In the genomic region with DNA sequence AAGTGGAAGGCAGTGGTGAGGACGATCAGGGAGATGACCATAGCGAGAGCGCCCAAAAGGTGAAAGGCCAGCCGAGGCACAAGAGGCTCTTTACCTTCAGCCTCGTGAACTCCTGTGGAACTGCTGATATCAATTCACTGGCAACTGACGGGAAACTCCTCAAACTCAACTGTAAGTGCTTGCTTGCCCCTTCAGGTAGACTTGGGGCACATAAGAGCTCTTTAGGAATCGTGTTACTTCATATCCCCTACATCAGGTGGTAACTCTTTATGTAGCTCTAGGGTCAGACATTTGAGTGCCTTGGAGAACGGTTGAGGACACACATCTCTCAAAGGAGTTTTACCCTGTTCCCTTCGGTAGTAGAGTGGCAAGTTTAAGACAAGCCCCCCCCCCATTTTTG, we compare ENCODE assay signal across 27 mouse cellular contexts. TPM values are rescaled to one million over a fixed set of nuclear protein-coding genes. Genes with fewer than 3 reads are reported as not detected.
DNase-seq lines count a peak whose midpoint lies in the region; ATAC-seq and TF ChIP-seq lines count a peak whose summit lies in the region.
"Had no signal": no experiment of that assay in that cellular context is flagged by ENCODE, and none has a peak within 500 bp of the region (broad histone marks: within the 10 kb centered on the region; RNA-seq: fewer than 3 reads in every experiment).

No protein-coding gene starts in this region.

- H3K27ac ChIP-seq in midbrain, embryonic 10.5 days (replicated peaks), result no peak overlapping the region
- H3K27ac ChIP-seq in hindbrain, embryonic 12.5 days, result no peak overlapping the region
- H3K27ac ChIP-seq: embryonic facial prominence, embryonic 13.5 days; embryonic facial prominence, embryonic 15.5 days; forebrain, embryonic 10.5 days; forebrain, embryonic 12.5 days had no signal

- DNase-seq in lung, adult 2 months, result peak; percentile 26
- peak; percentile 42 for DNase-seq in lung, postnatal 10 days
- DNase-seq in lung, postnatal 25 days (ENCODE audit: low spot score), result peak; percentile 66
- peak; percentile 15 to 46 for DNase-seq in lung, postnatal 4 days
- no peak for DNase-seq in midbrain, embryonic 10.5 days (ENCODE audit: low spot score)
- DNase-seq in urinary bladder, adult 2 months (ENCODE audit: low spot score), result no peak
- DNase-seq in spleen, postnatal 14 days (ENCODE audit: low spot score in 2 of 2), result no peak
- DNase-seq: adrenal gland, adult 2 months; adrenal gland, postnatal 10 days; adrenal gland, postnatal 25 days; cerebellum, adult 11 months; cerebellum, adult 2 months; cerebellum, adult 9-10 months; cerebellum, postnatal 14 days; cerebellum, postnatal 36 days; embryo, embryonic 11 days had no signal

- no peaks in the 10 kb centered on the region for H3K4me1 ChIP-seq in lung, adult 2 months (ENCODE audit: control insufficient read depth, insufficient read depth, low read length)
- H3K4me1 ChIP-seq in midbrain, embryonic 10.5 days, result no peaks in the 10 kb centered on the region
- no peaks in the 10 kb centered on the region for H3K4me1 ChIP-seq in hindbrain, embryonic 12.5 days
- H3K4me1 ChIP-seq: embryonic facial prominence, embryonic 13.5 days; embryonic facial prominence, embryonic 15.5 days; forebrain, embryonic 10.5 days; forebrain, embryonic 12.5 days had no signal

- ATAC-seq in hindbrain, embryonic 12.5 days (ENCODE audit: low FRiP score), result no peak
- ATAC-seq: forebrain, embryonic 14.5 days; forebrain, embryonic 16.5 days had no signal

- H3K4me3 ChIP-seq in lung, adult 2 months (replicated peaks; ENCODE audit: extremely low read depth, low read depth, low read length), result no peak overlapping the region
- no peak overlapping the region for H3K4me3 ChIP-seq in midbrain, embryonic 10.5 days
- H3K4me3 ChIP-seq in hindbrain, embryonic 12.5 days, result no peak overlapping the region
- H3K4me3 ChIP-seq: embryonic facial prominence, embryonic 13.5 days; embryonic facial prominence, embryonic 15.5 days; erythroblast, embryonic 14.5 days; forebrain, embryonic 10.5 days; forebrain, embryonic 12.5 days had no signal

- H3K27me3 ChIP-seq in midbrain, embryonic 10.5 days (ENCODE audit: low read depth, poor library complexity, severe bottlenecking), result no peaks in the 10 kb centered on the region
- H3K27me3 ChIP-seq in hindbrain, embryonic 12.5 days, result no peaks in the 10 kb centered on the region
- H3K27me3 ChIP-seq: embryonic facial prominence, embryonic 13.5 days; embryonic facial prominence, embryonic 15.5 days; forebrain, embryonic 12.5 days had no signal

- H3K36me3 ChIP-seq in midbrain, embryonic 10.5 days, result peaks cover 98% of the 10 kb centered on the region
- peaks cover 89% of the 10 kb centered on the region for H3K36me3 ChIP-seq in hindbrain, embryonic 12.5 days

- TF ChIP-seq CTCF in lung, adult 2 months (IDR thresholded peaks at IDR 0.05; ENCODE audit: insufficient read depth, low read length), result no peak

- 70% methylated on average over 9 of the region's 9 CpGs for WGBS in lung, adult 2 months
- whole genome bisulfite sequencing in midbrain, embryonic 10.5 days, result 93% methylated on average over 9 of the region's 9 CpGs
- 96% methylated on average over 9 of the region's 9 CpGs for WGBS in hindbrain, embryonic 12.5 days

- TF ChIP-seq POLR2A in lung, adult 2 months (IDR thresholded peaks at IDR 0.05; ENCODE audit: borderline replicate concordance, extremely low read depth, low read depth, low read length), result no peak

- H3K9me3 ChIP-seq in midbrain, embryonic 10.5 days (replicated peaks), result no peaks in the 10 kb centered on the region
- no peaks in the 10 kb centered on the region for H3K9me3 ChIP-seq in hindbrain, embryonic 12.5 days (replicated peaks)
- H3K9me3 ChIP-seq: embryonic facial prominence, embryonic 13.5 days; embryonic facial prominence, embryonic 15.5 days; forebrain, embryonic 10.5 days; forebrain, embryonic 12.5 days had no signal

- no peak overlapping the region for H3K4me2 ChIP-seq in hindbrain, embryonic 12.5 days (replicated peaks)
- H3K4me2 ChIP-seq: embryonic facial prominence, embryonic 13.5 days; embryonic facial prominence, embryonic 15.5 days; forebrain, embryonic 12.5 days had no signal

- no peak overlapping the region for H3K9ac ChIP-seq in hindbrain, embryonic 12.5 days
- H3K9ac ChIP-seq: embryonic facial prominence, embryonic 13.5 days; embryonic facial prominence, embryonic 15.5 days; forebrain, embryonic 12.5 days had no signal

RNA-seq across cellular contexts. Expression of a gene that starts 11.2 kb away (rescaled TPM):
- polyA plus RNA-seq in lung, adult 2 months (2012; rRNA removed), result 0.58 and 0.66 TPM in 2 replicates
- polyA plus RNA-seq in midbrain, embryonic 10.5 days (2016; fragmentation: Nextera tagmentation; extraction: Ambion mirVana), result 1.1 and 1.2 TPM in 2 replicates
- 0.22 and 0.39 TPM in 2 replicates for polyA plus RNA-seq in urinary bladder, adult 2 months (2012; rRNA removed)
- polyA plus RNA-seq in hindbrain, embryonic 12.5 days (2016; fragmentation: Nextera tagmentation; extraction: Ambion mirVana), result 1.7 and 2.5 TPM in 2 replicates

RNA-seq across cellular contexts. Expression of a gene that starts 33.7 kb away (rescaled TPM):
- polyA plus RNA-seq in lung, adult 2 months (2012; rRNA removed), result 59.4 and 75.6 TPM in 2 replicates
- polyA plus RNA-seq in midbrain, embryonic 10.5 days (2016; fragmentation: Nextera tagmentation; extraction: Ambion mirVana), result 119 and 140 TPM in 2 replicates
- 64.1 and 77.6 TPM in 2 replicates for polyA plus RNA-seq in urinary bladder, adult 2 months (2012; rRNA removed)
- 133 and 137 TPM in 2 replicates for polyA plus RNA-seq in hindbrain, embryonic 12.5 days (2016; fragmentation: Nextera tagmentation; extraction: Ambion mirVana)

RNA-seq across cellular contexts. Expression of a gene that starts 42.7 kb away (rescaled TPM):
- polyA plus RNA-seq in lung, adult 2 months (2012; rRNA removed), result 1,012 and 1,202 TPM in 2 replicates
- polyA plus RNA-seq in midbrain, embryonic 10.5 days (2016; fragmentation: Nextera tagmentation; extraction: Ambion mirVana), result 767 and 792 TPM in 2 replicates
- polyA plus RNA-seq in urinary bladder, adult 2 months (2012; rRNA removed), result 703 and 735 TPM in 2 replicates
- 647 and 730 TPM in 2 replicates for polyA plus RNA-seq in hindbrain, embryonic 12.5 days (2016; fragmentation: Nextera tagmentation; extraction: Ambion mirVana)

RNA-seq across cellular contexts. Expression of a gene that starts 46.9 kb away (rescaled TPM):
- not detected in 2 replicates for polyA plus RNA-seq in lung, adult 2 months (2012; rRNA removed)
- polyA plus RNA-seq in midbrain, embryonic 10.5 days (2016; fragmentation: Nextera tagmentation; extraction: Ambion mirVana), result 0.81 and 1.1 TPM in 2 replicates
- 0.06 TPM in 2 replicates for polyA plus RNA-seq in urinary bladder, adult 2 months (2012; rRNA removed)
- 1.2 and 1.3 TPM in 2 replicates for polyA plus RNA-seq in hindbrain, embryonic 12.5 days (2016; fragmentation: Nextera tagmentation; extraction: Ambion mirVana)
- polyA plus RNA-seq: adrenal gland, adult 2 months; C2C12; erythroblast, embryonic 14.5 days had no signal

RNA-seq across cellular contexts. Expression of a gene that starts 54.9 kb away (rescaled TPM):
- not detected in 2 replicates for polyA plus RNA-seq in lung, adult 2 months (2012; rRNA removed)
- polyA plus RNA-seq in midbrain, embryonic 10.5 days (2016; fragmentation: Nextera tagmentation; extraction: Ambion mirVana), result not detected in 2 replicates
- polyA plus RNA-seq in urinary bladder, adult 2 months (2012; rRNA removed), result not detected in 2 replicates
- polyA plus RNA-seq in hindbrain, embryonic 12.5 days (2016; fragmentation: Nextera tagmentation; extraction: Ambion mirVana), result not detected in 2 replicates
- polyA plus RNA-seq: adrenal gland, adult 2 months; brain, embryonic 14.5 days; C2C12; cerebellum, adult 2 months; embryonic facial prominence, embryonic 11.5 days; embryonic facial prominence, embryonic 13.5 days; embryonic facial prominence, embryonic 15.5 days; erythroblast, embryonic 14.5 days; forebrain, embryonic 10.5 days; forebrain, embryonic 12.5 days; forebrain, embryonic 14.5 days; forebrain, embryonic 16.5 days had no signal

Comparison
In these comparisons a context has a peak if more than half of its experiments do, and no peak if none do; other contexts are left out.
1. DNase-seq: peak in lung, adult 2 months (single experiment), lung, postnatal 10 days (single experiment), lung, postnatal 25 days (single experiment) and lung, postnatal 4 days (2 of 2); none in midbrain, embryonic 10.5 days (single experiment), urinary bladder, adult 2 months (single experiment) and spleen, postnatal 14 days (0 of 2).